Mouse (Mus musculus) lung, postnatal 0 days (tissue): ENCODE results near the gene Kidins220. TPM values are rescaled to one million over a fixed set of nuclear protein-coding genes. Genes with fewer than 3 reads are reported as not detected.
A peak's percentile ranks its signal among the peaks of the same experiment; 100 is the strongest.

Experiments used
- ATAC-seq: fragments of 200-750 bp; cut with Nextera tagmentation; 2 replicates; pipeline ENCODE4 v1.8.0; 2017; ENCODE audit warnings: moderate library complexity
- DNase-seq: peaks from one replicate; pipeline ENCODE4 v3.0.0-alpha.2; 2016; ENCODE audit warnings: low spot score
- H3K27ac ChIP-seq: fragments of 300-500 bp; sonication (generic); 2 replicates; pipeline ENCODE4 v1.5.1; 2014; ENCODE audit warnings: antibody characterized with exemption, mild to moderate bottlenecking, low read length, mixed read lengths
- H3K27me3 ChIP-seq: fragments of 300-500 bp; sonication (generic); replicated peaks from 2 replicates; pipeline ENCODE4 v1.6.1; 2014; ENCODE audit warnings: low read length, mixed read lengths; ENCODE audit not compliant: insufficient read depth
- H3K36me3 ChIP-seq: fragments of 300-500 bp; sonication (generic); 2 replicates; pipeline ENCODE4 v1.6.1; 2014; ENCODE audit warnings: low read length, mixed read lengths; ENCODE audit not compliant: insufficient read depth
- H3K4me1 ChIP-seq: fragments of 300-500 bp; sonication (generic); 2 replicates; pipeline ENCODE4 v1.6.1; 2014; ENCODE audit warnings: antibody characterized with exemption, low read depth, low read length, mixed read lengths; ENCODE audit not compliant: insufficient read depth
- H3K4me2 ChIP-seq: fragments of 300-500 bp; sonication (generic); replicated peaks from 2 replicates; pipeline ENCODE4 v1.6.1; 2014; ENCODE audit warnings: low read depth, mild to moderate bottlenecking, low read length, moderate library complexity, mixed read lengths
- H3K4me3 ChIP-seq: fragments of 300-500 bp; sonication (generic); 2 replicates; pipeline ENCODE4 v1.5.1; 2014; ENCODE audit warnings: low read depth, low read length
- H3K9ac ChIP-seq: fragments of 300-500 bp; sonication (generic); replicated peaks from 2 replicates; pipeline ENCODE4 v1.6.1; 2014; ENCODE audit warnings: low read depth, mild to moderate bottlenecking
- H3K9me3 ChIP-seq: fragments of 300-500 bp; sonication (generic); 2 replicates; pipeline ENCODE4 v1.6.1; 2016; ENCODE audit warnings: low read length, mixed read lengths
- CTCF ChIP-seq: IDR thresholded peaks from 2 replicates; pipeline ENCODE4 v1.5.1; 2016; ENCODE audit warnings: antibody characterized with exemption, mild to moderate bottlenecking
- EP300 ChIP-seq: IDR thresholded peaks from 2 replicates; pipeline ENCODE4 v1.6.1; 2016; ENCODE audit warnings: antibody characterized with exemption, mild to moderate bottlenecking, control low read depth
- WGBS: fragments of 180-500 bp; shearing (Covaris S2); extraction: QIAGEN DNeasy Blood & Tissue Kit; methylation state at CpG from one replicate; pipeline ENCODE4 v1.1.7; 2014; 5-methylcytosine and 5-hydroxymethylcytosine counted together
- polyA plus RNA-seq: library from polyadenylated mRNA; unstranded; fragments of >200 nt; fragmentation: Nextera tagmentation; extraction: Ambion mirVana; gene quantifications from 2 replicates; pipeline ENCODE4 v1.2.1, GENCODE M21; 2015

Kidins220 gene
- polyA plus RNA-seq, 1 experiment from 2014 or later, result 14.0 TPM

DNA sequence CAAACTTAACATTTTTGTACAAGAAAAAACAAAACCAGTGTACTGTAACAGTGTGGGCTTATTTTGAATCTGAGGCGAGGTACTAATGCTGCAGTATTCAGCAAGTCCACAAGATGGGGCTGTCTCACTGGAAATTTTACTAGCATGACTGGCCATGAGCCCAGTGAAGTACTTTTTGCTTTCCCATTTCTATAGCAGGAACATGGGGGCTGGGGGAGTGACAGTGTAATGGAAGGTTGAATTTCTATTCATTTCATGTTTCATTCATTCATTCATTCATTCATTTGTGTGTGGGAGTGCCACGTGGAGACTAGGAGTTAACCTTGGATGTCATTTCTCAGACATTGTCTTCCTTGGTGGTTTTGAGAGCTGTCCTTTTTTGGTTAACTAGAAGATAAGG lies 52.7 kb downstream of the Kidins220 start:
- Histone ChIP-seq H3K9ac (no peak overlapping the region), H3K4me3 (no peak overlapping the region), H3K36me3 (peaks cover 7% of the 10 kb centered on the region; the same call in 1 of the 2 replicates), H3K27ac (no peak overlapping the region), H3K4me1 (no peaks in the 10 kb centered on the region), H3K9me3 (no peaks in the 10 kb centered on the region), H3K27me3 (no peaks in the 10 kb centered on the region), H3K4me2 (no peak overlapping the region)
- TF ChIP-seq EP300 (no peak), CTCF (peak; percentile 88)
- peak; percentile 30 for ATAC-seq
- DNase-seq, result peak; percentile 68
- WGBS, result 23% methylated on average over 2 of the region's 2 CpGs

DNA sequence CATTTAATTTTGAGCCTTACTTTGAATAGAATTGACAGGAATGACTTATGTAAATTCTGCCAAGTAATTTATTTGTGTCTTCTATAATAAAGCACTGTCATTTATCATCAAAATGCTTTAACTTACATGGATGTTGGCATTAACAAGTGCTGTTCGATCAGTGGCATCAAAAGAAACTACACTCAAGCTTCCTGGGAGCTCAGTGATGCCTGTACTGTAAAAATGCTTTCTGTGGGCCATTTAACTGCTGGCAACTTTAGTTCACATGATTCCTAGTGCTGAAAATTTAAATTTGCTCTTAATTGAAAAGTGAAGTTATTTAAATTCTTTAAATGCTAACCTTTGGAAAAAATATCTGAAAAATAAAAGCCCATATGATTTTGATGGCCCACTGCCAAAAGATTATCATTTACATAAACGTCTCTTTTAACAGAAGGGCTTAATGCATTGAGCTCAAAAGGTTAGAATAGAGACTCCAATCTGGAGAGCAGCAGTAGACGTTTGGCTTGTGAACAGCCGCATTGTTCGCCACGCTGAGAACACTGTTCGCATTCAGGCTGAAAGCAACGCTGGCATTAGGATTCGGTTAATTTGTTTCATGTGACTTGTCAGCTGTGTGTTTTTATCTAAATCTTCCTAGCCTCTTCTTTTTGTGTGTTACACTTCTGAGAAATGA lies 59.1 kb downstream of the Kidins220 start:
- H3K27me3 ChIP-seq, result no peaks in the 10 kb centered on the region
- DNase-seq (no peak), ATAC-seq (no peak)
- no peak overlapping the region for H3K27ac ChIP-seq
- H3K36me3 ChIP-seq, result no peaks in the 10 kb centered on the region; the same call in 1 of the 2 replicates
- no peaks in the 10 kb centered on the region for H3K9me3 ChIP-seq
- no peaks in the 10 kb centered on the region for H3K4me1 ChIP-seq
- no peak overlapping the region for H3K4me2 ChIP-seq
- no peak overlapping the region for H3K4me3 ChIP-seq
- no peak for TF ChIP-seq EP300
- no peak overlapping the region for H3K9ac ChIP-seq
- 36% methylated on average over 9 of the region's 9 CpGs for WGBS

DNA sequence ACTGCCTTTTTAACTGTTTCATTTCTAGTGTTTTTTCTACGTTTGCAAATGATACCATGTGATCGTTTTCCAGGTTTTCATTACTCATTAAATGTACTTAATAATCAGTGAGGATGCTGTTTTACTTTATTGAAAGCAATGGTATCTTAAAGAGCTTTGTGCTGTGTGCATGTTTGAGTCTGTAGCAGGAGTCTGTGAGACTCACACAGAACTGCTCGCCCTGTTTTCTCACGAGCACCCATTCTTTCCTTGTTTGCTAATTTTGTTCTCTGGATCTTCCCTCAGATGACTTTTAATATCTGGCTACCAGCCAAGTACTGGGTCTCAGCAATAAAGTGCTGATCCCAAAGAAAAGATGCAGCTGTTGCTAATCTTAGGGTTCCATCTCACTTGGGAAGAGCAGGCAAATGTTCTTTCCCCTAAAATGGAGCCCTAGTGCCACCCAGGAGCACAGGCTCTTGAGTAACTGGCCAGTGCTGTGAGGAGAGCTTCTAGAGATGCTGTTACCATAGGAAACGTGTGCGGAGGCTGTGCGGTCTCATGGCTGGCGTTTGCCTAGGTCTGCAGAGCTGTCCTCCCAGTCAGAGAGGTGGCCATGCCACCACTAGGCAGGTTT lies 59.7 kb downstream of the Kidins220 start:
- DNase-seq, result peak; percentile 69
- H3K27ac ChIP-seq, result no peak overlapping the region; the same call in 1 of the 2 replicates

GRCm38 (mm10) chr12:25036024-25036423 lies 61.3 kb downstream of the Kidins220 start:
- no peak overlapping the region for H3K4me2 ChIP-seq
- no peak overlapping the region for H3K27ac ChIP-seq
- H3K9me3 ChIP-seq, result no peaks in the 10 kb centered on the region
- no peak for DNase-seq
- H3K36me3 ChIP-seq, result no peaks in the 10 kb centered on the region
- H3K27me3 ChIP-seq, result no peaks in the 10 kb centered on the region
- TF ChIP-seq EP300 (no peak), CTCF (no peak)
- ATAC-seq, result no peak
- no peak overlapping the region for H3K4me3 ChIP-seq
- 86% methylated on average over 3 of the region's 3 CpGs for WGBS
- no peaks in the 10 kb centered on the region for H3K4me1 ChIP-seq
- H3K9ac ChIP-seq, result no peak overlapping the region

More for the DNA sequence above, 59.7 kb downstream of the Kidins220 start:
- H3K27me3 ChIP-seq, result no peaks in the 10 kb centered on the region
- H3K4me1 ChIP-seq, result no peaks in the 10 kb centered on the region
- H3K9ac ChIP-seq, result no peak overlapping the region
- no peak overlapping the region for H3K4me3 ChIP-seq
- WGBS, result 51% methylated on average over 8 of the region's 8 CpGs
- peak; percentile 52 for ATAC-seq
- H3K4me2 ChIP-seq, result no peak overlapping the region
- TF ChIP-seq EP300 (peak; percentile 41; the same call in 1 of the 2 replicates), CTCF (no peak)
- no peaks in the 10 kb centered on the region; the same call in 1 of the 2 replicates for H3K36me3 ChIP-seq
- H3K9me3 ChIP-seq, result no peaks in the 10 kb centered on the region

DNA sequence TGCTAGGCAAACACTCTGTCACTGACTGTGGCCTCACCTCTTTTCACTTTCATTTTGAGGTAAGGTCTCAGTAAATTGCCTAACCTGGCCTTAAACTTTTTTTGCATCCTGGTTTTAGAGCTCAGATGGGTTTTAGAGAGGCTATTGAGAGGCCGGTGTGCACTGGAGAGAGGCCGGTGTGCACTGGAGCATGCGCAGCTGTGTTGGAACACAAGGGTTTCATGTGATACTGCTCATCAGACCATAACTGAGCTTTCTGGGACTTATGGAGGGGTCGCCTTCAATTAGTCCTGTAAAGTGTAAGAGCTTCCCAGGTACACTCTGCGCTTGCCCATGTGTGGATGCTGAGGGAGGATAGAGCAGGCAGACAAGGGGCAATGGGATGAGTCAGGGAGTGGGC lies 62.5 kb downstream of the Kidins220 start:
- no peak overlapping the region for H3K27ac ChIP-seq
- WGBS, result 88% methylated on average over 5 of the region's 5 CpGs
- no peak overlapping the region for H3K4me3 ChIP-seq
- TF ChIP-seq CTCF (no peak), EP300 (no peak)
- no peaks in the 10 kb centered on the region for H3K27me3 ChIP-seq
- no peak overlapping the region for H3K4me2 ChIP-seq
- H3K4me1 ChIP-seq, result no peaks in the 10 kb centered on the region
- no peaks in the 10 kb centered on the region for H3K36me3 ChIP-seq
- DNase-seq (no peak), ATAC-seq (no peak)
- H3K9ac ChIP-seq, result no peak overlapping the region
- H3K9me3 ChIP-seq, result no peaks in the 10 kb centered on the region

GRCm38 (mm10) chr12:25037681-25038472 lies 63.2 kb downstream of the Kidins220 start:
- 64% methylated on average over 9 of the region's 9 CpGs for WGBS
- no peaks in the 10 kb centered on the region for H3K9me3 ChIP-seq
- DNase-seq (peak; percentile 79), ATAC-seq (peak; percentile 80)
- no peak overlapping the region for H3K27ac ChIP-seq
- H3K27me3 ChIP-seq, result no peaks in the 10 kb centered on the region
- H3K4me3 ChIP-seq, result no peak overlapping the region
- no peaks in the 10 kb centered on the region for H3K4me1 ChIP-seq
- H3K4me2 ChIP-seq, result no peak overlapping the region
- TF ChIP-seq CTCF, result no peak
- no peak for TF ChIP-seq EP300
- no peak overlapping the region for H3K9ac ChIP-seq
- no peaks in the 10 kb centered on the region for H3K36me3 ChIP-seq
